Mouse (Mus musculus) B cell, adult 67 days (primary cell): ENCODE results near the gene Get4. TPM values are rescaled to one million over a fixed set of nuclear protein-coding genes. Genes with fewer than 3 reads are reported as not detected.

Experiments
- total RNA-seq, 2 experiments: library from RNA; stranded (reverse); gene quantifications; 4 replicates each; pipeline ENCODE4 v1.2.4; 2023

Get4 gene
- total RNA-seq, result 10 to 100 TPM; 36.3 to 45.1 TPM

DNA sequence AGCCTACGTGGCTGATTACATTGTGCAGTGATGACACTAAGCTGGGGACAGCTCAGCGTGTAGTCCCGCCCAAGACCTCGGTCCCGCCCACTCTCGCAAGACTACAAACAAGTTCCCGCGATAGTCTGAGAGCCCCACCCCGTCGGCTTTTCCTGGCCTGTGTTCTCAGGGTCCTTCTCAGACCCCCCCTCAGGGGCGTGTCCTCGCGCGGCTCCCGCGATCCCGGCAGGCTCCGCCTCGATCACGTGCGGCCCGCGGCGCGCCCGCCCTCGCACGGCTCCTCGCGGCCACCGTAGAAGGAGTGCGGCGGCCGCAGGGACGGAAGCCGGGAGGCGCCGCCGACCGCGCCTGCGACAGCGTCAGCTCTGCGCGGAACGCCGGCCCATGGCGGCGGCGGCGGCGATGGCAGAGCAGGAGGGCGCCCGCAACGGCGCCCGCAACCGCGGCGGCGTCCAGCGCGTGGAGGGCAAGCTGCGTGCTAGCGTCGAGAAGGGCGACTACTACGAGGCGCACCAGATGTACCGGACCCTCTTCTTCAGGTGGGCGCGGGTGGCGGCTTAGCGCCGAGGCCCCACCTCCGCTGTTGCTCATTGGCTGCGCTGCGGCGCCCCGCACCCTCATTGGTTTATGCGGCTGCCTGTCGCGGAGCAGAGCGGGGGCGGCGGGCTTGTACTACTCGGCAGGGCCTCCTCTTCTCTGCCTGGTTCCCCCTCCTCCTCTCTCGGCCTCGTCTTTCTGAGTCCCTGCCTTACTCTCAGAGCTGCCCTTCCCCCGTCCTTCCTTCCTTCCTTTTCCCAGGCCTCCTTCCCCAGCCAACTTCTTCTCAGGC lies at the start of gene Get4:
TSS of gene Get4 (plus strand) at position 244 of the 829 bp plus-strand sequence.

Other genes with a start within 250 kb of the Get4 start
- gene Prkar1b, start 102.3 kb upstream of the Get4 start, total RNA-seq, result 1 to 10 TPM in 1 of 2 experiments, under 1 TPM in 1; 0.21 to 2.3 TPM
- gene Dnaaf5, start 102.1 kb upstream of the Get4 start, total RNA-seq, result 10 to 100 TPM; 12.7 to 15.8 TPM
- gene Sun1, start 51.7 kb upstream of the Get4 start, total RNA-seq, result 10 to 100 TPM; 62.8 to 77.0 TPM
- 10 to 100 TPM; 20.8 to 30.1 TPM for gene Adap1, start 73.3 kb downstream of the Get4 start, total RNA-seq
- gene Cox19, start 99.1 kb downstream of the Get4 start, total RNA-seq, result 10 to 100 TPM; 21.0 to 30.5 TPM
- gene Cyp2w1, start 100.3 kb downstream of the Get4 start, total RNA-seq, result not detected
- gene Gpr146, start 125.4 kb downstream of the Get4 start, total RNA-seq, result 10 to 100 TPM; 21.7 to 24.3 TPM
- 1 to 10 TPM in 1 of 2 experiments, under 1 TPM in 1; 0.24 to 1.5 TPM for gene C130050O18Rik, start 153.0 kb downstream of the Get4 start, total RNA-seq
- not detected for gene Gper1, start 170.8 kb downstream of the Get4 start, total RNA-seq
- 1 to 10 TPM; 5.0 to 7.9 TPM for gene 3110082I17Rik, start 208.2 kb downstream of the Get4 start, total RNA-seq
- gene Zfand2a, start 232.2 kb downstream of the Get4 start, total RNA-seq, result 10 to 100 TPM; 28.8 to 41.6 TPM